Mouse (Mus musculus): ENCODE results near the gene Thra. TPM values are rescaled to one million over a fixed set of nuclear protein-coding genes. Genes with fewer than 3 reads are reported as not detected.

Gene Thra
- polyA plus RNA-seq, 1 experiment from 2014 or later, result 164 TPM

DNA sequence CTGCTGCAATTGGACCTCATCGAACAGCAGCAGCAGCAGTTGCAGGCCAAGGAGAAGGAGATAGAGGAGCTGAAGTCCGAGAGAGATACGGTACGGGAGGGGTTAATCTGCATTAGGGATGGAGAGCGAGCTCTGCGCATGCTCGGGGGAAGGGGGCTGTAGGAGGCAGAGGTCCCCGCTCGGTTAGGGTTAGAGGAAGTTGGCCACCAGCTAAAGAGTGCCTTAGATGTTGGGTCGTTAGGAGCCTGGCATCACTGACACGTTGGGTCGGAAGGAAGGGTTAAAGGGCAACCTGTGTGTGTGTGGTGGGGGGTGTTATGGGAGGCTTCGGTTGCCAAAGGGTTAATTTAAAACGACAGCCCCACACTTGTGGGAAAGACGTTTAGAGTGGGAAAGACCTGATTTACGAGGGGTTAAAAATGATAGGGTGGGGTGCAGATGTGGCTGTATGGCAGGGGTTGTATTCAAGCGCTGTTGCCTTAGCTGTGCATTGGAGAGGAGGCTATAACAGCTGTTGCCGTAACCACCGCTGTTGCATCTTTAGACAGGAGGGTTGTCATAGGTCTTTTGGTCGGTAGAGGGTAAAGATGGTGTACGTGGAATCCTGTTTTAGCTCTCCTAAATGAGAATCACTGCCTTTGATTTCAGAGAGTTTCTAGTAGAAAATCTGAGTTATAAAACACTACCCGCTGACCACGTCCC is 56.2 kb downstream of the Thra start:
- H3K9me3 ChIP-seq, result no peaks in the 10 kb centered on the region
- H3K9ac ChIP-seq (replicated peaks), result peak overlapping the region; percentile 96
- H3K36me3 ChIP-seq, result peaks cover 28% of the 10 kb centered on the region
- peak overlapping the region; percentile 83 for H3K4me2 ChIP-seq (replicated peaks)
- H3K4me3 ChIP-seq, result peak overlapping the region; percentile 81
- no peaks in the 10 kb centered on the region for H3K27me3 ChIP-seq
- WGBS, result 3% methylated on average over 23 of the region's 23 CpGs
- H3K4me1 ChIP-seq, result peaks cover 37% of the 10 kb centered on the region
- ATAC-seq (replicated peaks), result peak; percentile 48
- H3K27ac ChIP-seq (replicated peaks), result peak overlapping the region; percentile 99

DNA sequence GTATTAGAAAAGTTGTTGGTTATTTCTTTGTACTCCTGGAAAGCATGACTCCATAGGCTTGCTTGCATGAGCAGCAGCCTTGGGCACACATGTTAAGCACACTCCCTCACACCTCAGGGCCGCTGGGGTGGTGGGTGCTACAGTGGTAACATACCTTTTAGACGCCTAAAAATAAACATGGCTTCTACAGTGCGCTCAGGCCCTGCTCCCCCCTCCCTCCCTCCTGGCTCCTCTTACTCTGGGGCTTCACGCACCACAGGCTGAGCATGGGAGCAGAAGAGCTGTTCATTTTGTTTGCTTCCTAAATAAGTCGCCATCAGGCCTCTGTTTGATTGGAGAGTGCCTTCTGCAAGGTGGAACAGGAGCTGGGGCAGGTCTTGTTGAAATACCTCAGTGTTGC is 56.9 kb downstream of the Thra start:
- Histone ChIP-seq H3K9ac (replicated peaks) (peak overlapping the region; percentile 96), H3K4me3 (peak overlapping the region; percentile 81), H3K9me3 (no peaks in the 10 kb centered on the region), H3K4me2 (replicated peaks) (peak overlapping the region; percentile 83), H3K4me1 (peaks cover 37% of the 10 kb centered on the region), H3K27ac (replicated peaks) (peak overlapping the region; percentile 99; the same call in 1 of the 2 replicates), H3K27me3 (no peaks in the 10 kb centered on the region), H3K36me3 (peaks cover 34% of the 10 kb centered on the region)
- no peak for ATAC-seq (replicated peaks)
- WGBS, result 9% methylated on average over 5 of the region's 5 CpGs

DNA sequence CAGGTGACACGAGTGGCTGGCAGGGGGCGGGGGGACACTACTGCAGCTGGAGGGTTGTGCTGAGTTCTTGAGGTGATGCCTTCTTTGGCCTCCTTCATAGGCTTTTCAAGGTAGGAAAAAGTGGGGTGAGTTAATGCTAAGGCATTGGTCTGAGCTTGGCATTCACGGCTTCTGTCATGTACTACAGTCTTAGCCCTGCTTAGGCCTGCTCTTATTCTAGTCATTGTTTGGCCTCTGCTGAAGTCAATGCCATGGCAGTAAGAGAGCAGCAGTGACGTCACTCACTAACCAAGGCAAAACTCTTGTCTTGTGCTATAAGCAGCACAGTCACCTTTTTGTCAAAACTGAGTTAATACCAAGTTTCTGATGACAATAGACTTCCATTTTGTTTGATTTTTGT is 57.5 kb downstream of the Thra start:
- peaks cover 40% of the 10 kb centered on the region for H3K36me3 ChIP-seq
- H3K27ac ChIP-seq (replicated peaks), result 0 out of 2 replicates have a peak overlapping the region, but pooled peaks have one; percentile 99
- H3K27me3 ChIP-seq, result no peaks in the 10 kb centered on the region
- no peak for ATAC-seq (replicated peaks)
- H3K4me3 ChIP-seq, result peak overlapping the region; percentile 81
- H3K4me2 ChIP-seq (replicated peaks), result peak overlapping the region; percentile 83
- H3K9me3 ChIP-seq, result no peaks in the 10 kb centered on the region
- peaks cover 36% of the 10 kb centered on the region for H3K4me1 ChIP-seq
- 32% methylated on average over 4 of the region's 4 CpGs for WGBS
- peak overlapping the region; percentile 96 for H3K9ac ChIP-seq (replicated peaks)

DNA sequence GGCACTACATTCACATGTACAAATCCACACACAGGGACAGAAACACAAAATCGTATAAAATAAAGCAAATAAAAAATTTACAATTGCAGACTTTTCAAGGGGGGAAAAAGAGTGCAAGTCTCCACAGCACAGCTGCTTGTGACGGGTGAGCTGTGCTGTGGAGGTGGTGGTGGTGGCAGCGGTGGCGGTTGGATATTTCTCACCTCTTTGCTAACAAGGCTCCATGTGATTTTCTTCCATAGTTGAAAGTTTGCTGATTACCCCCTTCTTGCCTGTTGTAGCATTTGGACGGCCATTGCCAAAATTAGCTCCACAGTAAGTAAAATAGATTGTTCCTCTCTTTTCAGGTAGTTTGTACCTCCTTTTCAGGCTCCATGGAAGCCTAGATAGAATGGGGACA is 64.2 kb downstream of the Thra start, which contains the start of gene Casc3:
Gene Casc3, plus strand, starts transcription at position 301 of the 400 bp plus-strand sequence.
- no peak within 1 kb of the TSS for H3K4me3 ChIP-seq
- no peaks in the 10 kb centered on the region for H3K9me3 ChIP-seq
- no peaks in the 10 kb centered on the region for H3K27me3 ChIP-seq
- no peak for ATAC-seq (replicated peaks)
- H3K9ac ChIP-seq (replicated peaks), result no peak within 1 kb of the TSS
- 93% methylated on average over 5 of the region's 5 CpGs for WGBS
- peaks cover 82% of the 10 kb centered on the region for H3K36me3 ChIP-seq
- no peak within 1 kb of the TSS for H3K27ac ChIP-seq (replicated peaks)
- peaks cover 11% of the 10 kb centered on the region for H3K4me1 ChIP-seq
- no peak within 1 kb of the TSS for H3K4me2 ChIP-seq (replicated peaks)

DNA sequence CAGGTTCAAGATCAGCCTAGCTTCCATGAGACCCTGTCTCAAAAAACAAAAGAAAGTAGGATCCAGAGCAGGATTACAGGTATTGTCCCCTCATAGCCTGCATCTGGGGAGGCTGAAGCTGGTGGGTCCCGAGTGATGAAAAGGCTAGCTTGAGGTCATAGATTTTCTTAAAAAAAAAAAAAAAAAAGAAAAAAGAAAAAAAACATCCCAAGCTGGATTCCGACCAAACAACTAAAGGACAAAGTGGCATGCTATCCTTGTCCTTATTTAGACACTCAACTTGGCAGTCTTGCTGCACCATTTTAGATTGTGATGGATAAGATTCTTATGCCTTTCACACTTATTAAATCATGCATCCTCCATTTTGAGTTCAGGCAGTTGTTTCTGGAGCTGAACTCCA is 68.0 kb downstream of the Thra start:
- Histone ChIP-seq H3K36me3 (peaks cover 63% of the 10 kb centered on the region), H3K27ac (replicated peaks) (peak overlapping the region; percentile 97), H3K27me3 (no peaks in the 10 kb centered on the region), H3K4me1 (peaks cover 33% of the 10 kb centered on the region), H3K4me3 (peak overlapping the region; percentile 85; the same call in 1 of the 2 replicates), H3K9ac (replicated peaks) (no peak overlapping the region), H3K4me2 (replicated peaks) (no peak overlapping the region), H3K9me3 (no peaks in the 10 kb centered on the region)
- no peak for ATAC-seq (replicated peaks)
- 70% methylated on average over 2 of the region's 2 CpGs for WGBS

DNA sequence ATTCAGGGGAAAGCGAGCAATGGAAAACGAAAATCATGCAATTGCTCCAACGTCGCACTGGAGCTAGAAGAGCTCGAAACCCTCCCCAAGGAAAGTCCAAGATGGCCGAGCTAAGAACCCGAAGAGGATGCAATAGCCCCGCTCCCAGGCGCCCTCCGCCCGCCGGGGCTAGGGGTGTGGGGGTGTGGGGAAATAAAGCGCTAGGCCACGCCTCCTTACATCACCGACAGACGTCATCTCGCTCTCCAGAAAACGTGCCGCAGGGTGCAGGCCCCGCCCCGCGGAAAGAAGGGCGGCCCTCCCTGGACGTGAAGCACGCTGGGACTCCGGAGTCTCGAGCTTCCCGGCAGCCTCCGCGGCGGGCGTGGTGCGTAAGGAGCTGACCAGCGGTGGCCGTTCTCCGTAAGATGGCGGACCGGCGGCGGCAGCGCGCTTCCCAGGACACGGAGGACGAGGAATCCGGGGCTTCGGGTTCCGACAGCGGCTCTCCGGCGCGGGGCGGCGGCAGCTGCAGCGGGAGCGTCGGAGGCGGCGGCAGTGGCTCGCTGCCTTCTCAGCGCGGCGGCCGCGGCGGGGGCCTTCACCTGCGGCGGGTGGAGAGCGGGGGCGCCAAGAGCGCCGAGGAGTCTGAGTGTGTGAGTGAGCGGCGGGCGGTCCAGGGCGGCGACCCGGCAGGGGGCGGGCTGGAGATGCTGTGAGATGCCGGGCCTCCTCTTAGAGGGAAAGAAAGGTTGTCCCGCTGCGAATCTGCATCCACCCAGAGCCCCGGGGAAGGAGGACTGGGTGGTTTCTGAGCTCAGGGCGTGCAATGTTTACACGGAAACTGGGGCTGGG is 69.2 kb downstream of the Thra start:
- WGBS, result under 1% methylated on average over 82 of the region's 84 CpGs
- Histone ChIP-seq H3K9ac (replicated peaks) (peak overlapping the region; percentile 95), H3K27ac (replicated peaks) (peak overlapping the region; percentile 97), H3K4me2 (replicated peaks) (peak overlapping the region; percentile 62), H3K4me1 (peaks cover 37% of the 10 kb centered on the region), H3K4me3 (peak overlapping the region; percentile 85), H3K27me3 (no peaks in the 10 kb centered on the region), H3K36me3 (peaks cover 61% of the 10 kb centered on the region), H3K9me3 (no peaks in the 10 kb centered on the region)
- ATAC-seq (replicated peaks), result peak; percentile 98

DNA sequence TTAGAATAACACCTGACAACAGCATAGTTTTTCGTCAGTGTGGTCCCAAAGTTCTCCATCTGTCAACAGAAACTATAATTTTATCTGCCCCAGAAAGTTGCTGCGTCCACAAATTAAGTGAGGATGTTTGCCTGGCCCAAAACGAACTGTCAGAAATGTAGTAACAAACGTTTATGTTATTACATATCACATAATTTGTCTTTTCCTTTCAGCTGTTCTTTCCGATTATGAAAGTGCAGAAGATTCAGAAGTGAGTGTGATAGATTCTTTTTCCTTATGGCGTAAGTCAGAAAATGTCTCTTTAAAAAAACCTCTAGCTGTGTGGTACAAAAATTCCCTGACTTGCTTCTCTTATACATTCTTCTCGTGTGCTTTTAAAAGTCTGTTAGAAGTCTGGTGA is 70.2 kb downstream of the Thra start:
- Histone ChIP-seq H3K4me3 (peak overlapping the region; percentile 85), H3K4me2 (replicated peaks) (peak overlapping the region; percentile 62), H3K36me3 (peaks cover 57% of the 10 kb centered on the region), H3K27ac (replicated peaks) (no peak overlapping the region), H3K4me1 (peaks cover 37% of the 10 kb centered on the region), H3K9ac (replicated peaks) (peak overlapping the region; percentile 95), H3K9me3 (no peaks in the 10 kb centered on the region), H3K27me3 (no peaks in the 10 kb centered on the region)
- WGBS, result 78% methylated on average over 7 of the region's 7 CpGs
- ATAC-seq (replicated peaks), result no peak

DNA sequence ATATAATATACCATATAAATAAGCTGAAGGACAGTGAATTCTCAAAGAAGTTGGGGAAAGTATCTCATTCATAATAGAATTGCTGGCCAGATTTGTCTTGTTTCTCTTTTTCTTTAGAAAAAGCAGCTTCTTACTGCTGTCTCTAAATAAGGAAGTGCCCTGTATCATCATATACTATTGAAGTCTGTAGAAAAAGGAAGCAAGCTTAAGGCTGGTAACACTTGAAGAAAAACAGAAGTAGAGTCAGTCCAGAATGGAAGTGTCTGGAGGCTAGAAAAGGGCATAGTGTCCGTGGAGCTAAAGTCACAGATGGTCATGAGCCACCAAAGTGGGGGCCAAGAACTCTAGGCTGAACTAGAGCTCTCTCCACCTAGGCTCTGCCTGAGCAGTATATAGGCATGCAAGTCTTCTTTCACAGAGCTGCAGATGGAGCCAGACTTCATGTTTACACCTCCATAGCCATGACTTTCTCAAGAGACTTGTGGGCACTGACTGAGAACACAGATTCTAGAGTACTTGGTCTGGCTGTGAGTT is 76.3 kb downstream of the Thra start:
- H3K4me1 ChIP-seq, result peaks cover 10% of the 10 kb centered on the region
- H3K27me3 ChIP-seq, result no peaks in the 10 kb centered on the region
- H3K9me3 ChIP-seq, result no peaks in the 10 kb centered on the region
- H3K36me3 ChIP-seq, result peaks cover 79% of the 10 kb centered on the region
- no peak overlapping the region for H3K9ac ChIP-seq (replicated peaks)
- H3K27ac ChIP-seq (replicated peaks), result no peak overlapping the region
- no peak overlapping the region for H3K4me3 ChIP-seq
- no peak overlapping the region for H3K4me2 ChIP-seq (replicated peaks)
- 95% methylated on average over 1 of the region's 1 CpGs for WGBS
- ATAC-seq (replicated peaks), result no peak

Other genes with a start within 250 kb of the Thra start
- gene Ikzf3, start 194.6 kb upstream of the Thra start, polyA plus RNA-seq (2015; fragmentation: Nextera tagmentation; extraction: Ambion mirVana), result 0.10 TPM in 1 of 2 replicates, not detected in the other
- gene Zpbp2, start 189.5 kb upstream of the Thra start, polyA plus RNA-seq (2015; fragmentation: Nextera tagmentation; extraction: Ambion mirVana), result 0.10 TPM in 1 of 2 replicates, not detected in the other
- 106 and 115 TPM in 2 replicates for gene Ormdl3, start 153.3 kb upstream of the Thra start, polyA plus RNA-seq (2015; fragmentation: Nextera tagmentation; extraction: Ambion mirVana)
- gene Lrrc3c, start 142.3 kb upstream of the Thra start, polyA plus RNA-seq (2015; fragmentation: Nextera tagmentation; extraction: Ambion mirVana), result not detected in 2 replicates
- 0.52 and 0.83 TPM in 2 replicates for gene Gm12355, start 115.0 kb upstream of the Thra start, polyA plus RNA-seq (2015; fragmentation: Nextera tagmentation; extraction: Ambion mirVana)
- not detected in 2 replicates for gene Gsdma3, start 114.3 kb upstream of the Thra start, polyA plus RNA-seq (2015; fragmentation: Nextera tagmentation; extraction: Ambion mirVana)
- gene Gsdma2, start 93.9 kb upstream of the Thra start, polyA plus RNA-seq (2015; fragmentation: Nextera tagmentation; extraction: Ambion mirVana), result not detected in 2 replicates
- gene Gsdma, start 76.3 kb upstream of the Thra start, polyA plus RNA-seq (2015; fragmentation: Nextera tagmentation; extraction: Ambion mirVana), result not detected in 2 replicates
- gene Psmd3, start 58.1 kb upstream of the Thra start, polyA plus RNA-seq (2015; fragmentation: Nextera tagmentation; extraction: Ambion mirVana), result 209 and 213 TPM in 2 replicates
- gene Csf3, start 39.4 kb upstream of the Thra start, polyA plus RNA-seq (2015; fragmentation: Nextera tagmentation; extraction: Ambion mirVana), result not detected in 2 replicates
- gene Med24, start 11.2 kb upstream of the Thra start, polyA plus RNA-seq (2015; fragmentation: Nextera tagmentation; extraction: Ambion mirVana), result 85.1 and 93.6 TPM in 2 replicates
- 3.6 TPM in 2 replicates for gene Nr1d1, start 34.7 kb downstream of the Thra start, polyA plus RNA-seq (2015; fragmentation: Nextera tagmentation; extraction: Ambion mirVana)
- 30.2 and 31.7 TPM in 2 replicates for gene Msl1, start 54.9 kb downstream of the Thra start, polyA plus RNA-seq (2015; fragmentation: Nextera tagmentation; extraction: Ambion mirVana)
- gene Casc3, start 64.3 kb downstream of the Thra start, polyA plus RNA-seq (2015; fragmentation: Nextera tagmentation; extraction: Ambion mirVana), result 53.5 and 53.9 TPM in 2 replicates
- gene Rapgefl1, start 96.1 kb downstream of the Thra start, polyA plus RNA-seq (2015; fragmentation: Nextera tagmentation; extraction: Ambion mirVana), result 4.2 and 5.8 TPM in 2 replicates
- gene Wipf2, start 123.0 kb downstream of the Thra start, polyA plus RNA-seq (2015; fragmentation: Nextera tagmentation; extraction: Ambion mirVana), result 4.4 and 5.1 TPM in 2 replicates
- gene Cdc6, start 167.2 kb downstream of the Thra start, polyA plus RNA-seq (2015; fragmentation: Nextera tagmentation; extraction: Ambion mirVana), result 11.2 and 12.1 TPM in 2 replicates
- gene Rara, start 187.2 kb downstream of the Thra start, polyA plus RNA-seq (2015; fragmentation: Nextera tagmentation; extraction: Ambion mirVana), result 9.2 and 9.9 TPM in 2 replicates
- 0.62 and 0.84 TPM in 2 replicates for gene Gjd3, start 242.4 kb downstream of the Thra start, polyA plus RNA-seq (2015; fragmentation: Nextera tagmentation; extraction: Ambion mirVana)